Mouse (Mus musculus) MEL (cell line): ENCODE results near the gene Lpar3.

Source experiments
- CTCF ChIP-seq, 3 experiments: IDR thresholded peaks in 2 of 3; conservative IDR thresholded peaks in 1 of 3; 2 replicates each; pipeline ENCODE4 v1.5.1; 2011 to 2012; ENCODE audit warnings: low read length in 3 of 3, low read depth in 2 of 3, mild to moderate bottlenecking in 2 of 3, improper control_type of control experiment in 1 of 3, inconsistent platforms in 1 of 3, mixed read lengths in 1 of 3, moderate library complexity in 1 of 3; ENCODE audit not compliant: control insufficient read depth in 1 of 3, insufficient read depth in 1 of 3, poor library complexity in 1 of 3, severe bottlenecking in 1 of 3
- GATA1 ChIP-seq: IDR thresholded peaks from 2 replicates; pipeline ENCODE4 v1.6.1; 2011; ENCODE audit warnings: low read depth, low read length, improper control_type of control experiment
- MXI1 ChIP-seq: IDR thresholded peaks from 2 replicates; pipeline ENCODE4 v1.6.1; 2011; ENCODE audit warnings: mild to moderate bottlenecking, low read depth, low read length, improper control_type of control experiment
- POLR2A ChIP-seq, 2 experiments: IDR thresholded peaks; 2 replicates each; pipeline ENCODE4 v1.6.1; 2011 to 2012; ENCODE audit warnings: low read length in 2 of 2, mild to moderate bottlenecking in 2 of 2, control low read depth in 1 of 2, improper control_type of control experiment in 1 of 2, low read depth in 1 of 2, moderate library complexity in 1 of 2; ENCODE audit not compliant: control insufficient read depth in 1 of 2, insufficient read depth in 1 of 2, poor library complexity in 1 of 2
- SIN3A ChIP-seq: IDR thresholded peaks from 2 replicates; pipeline ENCODE4 v1.6.1; 2012; ENCODE audit warnings: low read length, improper control_type of control experiment, inconsistent platforms
- TCF12 ChIP-seq: IDR thresholded peaks from 2 replicates; pipeline ENCODE4 v1.6.1; 2014; ENCODE audit warnings: low read depth, mild to moderate bottlenecking, inconsistent platforms, low read length, improper control_type of control experiment, moderate library complexity
- ZNF384 ChIP-seq: IDR thresholded peaks from 2 replicates; pipeline ENCODE4 v1.6.1; 2012; ENCODE audit warnings: low read depth, mild to moderate bottlenecking, inconsistent platforms, low read length, improper control_type of control experiment

GRCm38 (mm10) chr3:146177295-146177694 is 43.5 kb upstream of the Lpar3 start:
- TF ChIP-seq POLR2A (IDR thresholded peaks at IDR 0.05; ENCODE audit: control insufficient read depth in 1 of 2, insufficient read depth in 1 of 2, low read depth in 1 of 2, low read length in 2 of 2, poor library complexity in 1 of 2) (no peak), GATA1 (no peak; the same call in 1 of the 2 replicates), CTCF (IDR thresholded peaks at IDR 0.05 in 2 of 3, conservative IDR thresholded peaks at IDR 0.05 in 1 of 3; ENCODE audit: control insufficient read depth in 1 of 3, insufficient read depth in 1 of 3, low read depth in 2 of 3, low read length in 3 of 3, poor library complexity in 1 of 3, severe bottlenecking in 1 of 3) (no peak), ZNF384 (no peak), SIN3A (no peak), TCF12 (no peak), MXI1 (no peak)
